Mouse (Mus musculus) CH12.LX (cell line): ENCODE measurements at regions not wholly inside any gene's neighbourhood (a gene's known extent, or its start where the extent isn't known, plus 50 kb on each side); places are given as distances from the start of the nearest gene placed in this dataset.

Experiments
- DNase-seq: peaks from one replicate; pipeline ENCODE4 v3.0.0-alpha.2; 2013; ENCODE audit errors: extremely low read depth
- H3K27ac ChIP-seq: 2 replicates; pipeline ENCODE4 v1.5.1; 2012; ENCODE audit warnings: low read depth, mild to moderate bottlenecking, control low read depth, moderate library complexity; ENCODE audit not compliant: insufficient read depth
- H3K27me3 ChIP-seq: replicated peaks from 2 replicates; pipeline ENCODE3; 2012; ENCODE audit warnings: inconsistent platforms
- H3K36me3 ChIP-seq, 2 experiments: replicated peaks in 1 of 2; 2 replicates each; pipeline versions ENCODE3 to v1.6.1; 2012; ENCODE audit warnings: inconsistent platforms in 1 of 2, low read length in 1 of 2, mild to moderate bottlenecking in 1 of 2, mixed read lengths in 1 of 2, moderate library complexity in 1 of 2; ENCODE audit not compliant: control insufficient read depth in 1 of 2, insufficient read depth in 1 of 2
- H3K4me1 ChIP-seq, 2 experiments: 2 replicates each; pipeline ENCODE4 v1.6.1; 2012; ENCODE audit warnings: inconsistent platforms in 1 of 2, moderate library complexity in 1 of 2; ENCODE audit not compliant: insufficient read depth in 2 of 2, control insufficient read depth in 1 of 2
- H3K4me2 ChIP-seq: 2 replicates; pipeline ENCODE4 v1.6.1; 2012; ENCODE audit warnings: low read depth, mild to moderate bottlenecking, control low read depth; ENCODE audit not compliant: poor library complexity, insufficient read depth, severe bottlenecking
- H3K4me3 ChIP-seq, 3 experiments: fragments of 150-350 bp in 1 of 3; sonication (generic) in 1 of 3; replicated peaks in 1 of 3; 2 replicates each; pipeline versions ENCODE3 to v1.5.1; 2011 to 2012; ENCODE audit warnings: low read depth in 2 of 3, low read length in 2 of 3, mild to moderate bottlenecking in 2 of 3, moderate library complexity in 2 of 3, control low read depth in 1 of 3, improper control_type of control experiment in 1 of 3, inconsistent platforms in 1 of 3, mixed read lengths in 1 of 3; ENCODE audit not compliant: poor library complexity in 1 of 3
- H3K79me2 ChIP-seq: replicated peaks from 2 replicates; pipeline ENCODE4 v1.6.1; 2012; ENCODE audit warnings: mild to moderate bottlenecking, moderate library complexity; ENCODE audit not compliant: control insufficient read depth, poor library complexity, insufficient read depth, severe bottlenecking; ENCODE audit errors: extremely low read depth
- H3K9ac ChIP-seq: 2 replicates; pipeline ENCODE4 v1.6.1; 2012; ENCODE audit warnings: low read depth, mild to moderate bottlenecking, control low read depth, moderate library complexity; ENCODE audit not compliant: insufficient read depth
- H3K9me3 ChIP-seq: replicated peaks from 2 replicates; pipeline ENCODE3; 2012; ENCODE audit warnings: low read length, inconsistent platforms, mixed read lengths
- BHLHE40 ChIP-seq: IDR thresholded peaks from 2 replicates; pipeline ENCODE4 v1.6.1; 2011; ENCODE audit warnings: mild to moderate bottlenecking, low read depth, low read length, improper control_type of control experiment
- CTCF ChIP-seq, 2 experiments: IDR thresholded peaks in 1 of 2; conservative IDR thresholded peaks in 1 of 2; 2 replicates each; pipeline ENCODE4 v1.5.1; 2011 to 2012; ENCODE audit warnings: low read depth in 2 of 2, low read length in 2 of 2, improper control_type of control experiment in 1 of 2, inconsistent platforms in 1 of 2, mild to moderate bottlenecking in 1 of 2, moderate library complexity in 1 of 2
- ELF1 ChIP-seq: IDR thresholded peaks from 2 replicates; pipeline ENCODE4 v1.6.1; 2014; ENCODE audit warnings: low read depth, mild to moderate bottlenecking, inconsistent platforms, low read length, improper control_type of control experiment
- EP300 ChIP-seq: IDR thresholded peaks from 2 replicates; pipeline ENCODE4 v1.6.1; 2011; ENCODE audit warnings: low read length, improper control_type of control experiment
- HCFC1 ChIP-seq: IDR thresholded peaks from 2 replicates; pipeline ENCODE4 v1.6.1; 2012; ENCODE audit warnings: low read depth, mild to moderate bottlenecking, inconsistent platforms, low read length, improper control_type of control experiment
- IRF4 ChIP-seq: IDR thresholded peaks from 2 replicates; pipeline ENCODE4 v1.6.1; 2014; ENCODE audit warnings: low read depth, mild to moderate bottlenecking, inconsistent platforms, low read length, improper control_type of control experiment
- JUN ChIP-seq: IDR thresholded peaks from 2 replicates; pipeline ENCODE4 v1.6.1; 2011; ENCODE audit warnings: low read depth, mild to moderate bottlenecking, low read length, improper control_type of control experiment, moderate library complexity; ENCODE audit not compliant: insufficient read depth
- KAT2A ChIP-seq: IDR thresholded peaks from 2 replicates; pipeline ENCODE4 v1.6.1; 2012; ENCODE audit warnings: low read length, improper control_type of control experiment, inconsistent platforms; ENCODE audit not compliant: insufficient replicate concordance
- MAX ChIP-seq: IDR thresholded peaks from 2 replicates; pipeline ENCODE4 v1.6.1; 2011; ENCODE audit warnings: low read length, improper control_type of control experiment
- MAZ ChIP-seq: IDR thresholded peaks from 2 replicates; pipeline ENCODE4 v1.6.1; 2012; ENCODE audit warnings: low read depth, mild to moderate bottlenecking, inconsistent platforms, low read length, improper control_type of control experiment, moderate library complexity
- MYC ChIP-seq: IDR thresholded peaks from 2 replicates; pipeline ENCODE4 v1.6.1; 2011; ENCODE audit warnings: low read depth, mild to moderate bottlenecking, improper control_type of control experiment, low read length
- NRF1 ChIP-seq: IDR thresholded peaks from 2 replicates; pipeline ENCODE4 v1.6.1; 2014; ENCODE audit warnings: low read depth, mild to moderate bottlenecking, inconsistent platforms, low read length, improper control_type of control experiment, moderate library complexity
- PAX5 ChIP-seq: IDR thresholded peaks from 2 replicates; pipeline ENCODE4 v1.6.1; 2012; ENCODE audit warnings: low read length, inconsistent platforms, mixed read lengths
- POLR2A ChIP-seq: IDR thresholded peaks from 2 replicates; pipeline ENCODE4 v1.6.1; 2011; ENCODE audit warnings: low read depth, mild to moderate bottlenecking, improper control_type of control experiment, low read length
- POLR2AphosphoS2 ChIP-seq: IDR thresholded peaks from 2 replicates; pipeline ENCODE4 v1.6.1; 2011; ENCODE audit warnings: low read depth, low read length, improper control_type of control experiment
- RAD21 ChIP-seq: IDR thresholded peaks from 2 replicates; pipeline ENCODE4 v1.6.1; 2011; ENCODE audit warnings: low read depth, mild to moderate bottlenecking, low read length, improper control_type of control experiment, moderate library complexity
- SIN3A ChIP-seq: IDR thresholded peaks from 2 replicates; pipeline ENCODE4 v1.6.1; 2012; ENCODE audit warnings: low read length, improper control_type of control experiment, inconsistent platforms
- SMC3 ChIP-seq: IDR thresholded peaks from 2 replicates; pipeline ENCODE4 v1.6.1; 2011; ENCODE audit warnings: low read depth, low read length, improper control_type of control experiment
- TCF12 ChIP-seq: IDR thresholded peaks from 2 replicates; pipeline ENCODE4 v1.6.1; 2014; ENCODE audit warnings: low read depth, mild to moderate bottlenecking, inconsistent platforms, low read length, improper control_type of control experiment
- UBTF ChIP-seq: IDR thresholded peaks from 2 replicates; pipeline ENCODE4 v1.6.1; 2012; ENCODE audit warnings: low read depth, mild to moderate bottlenecking, inconsistent platforms, low read length, improper control_type of control experiment, moderate library complexity
- USF1 ChIP-seq: IDR thresholded peaks from 2 replicates; pipeline ENCODE4 v1.6.1; 2014; ENCODE audit warnings: low read depth, mild to moderate bottlenecking, inconsistent platforms, low read length, improper control_type of control experiment
- USF2 ChIP-seq: conservative IDR thresholded peaks from 2 replicates; pipeline ENCODE4 v1.6.1; 2011; ENCODE audit warnings: low read depth, low read length, improper control_type of control experiment
- ZKSCAN1 ChIP-seq: IDR thresholded peaks from 2 replicates; pipeline ENCODE4 v1.6.1; 2012; ENCODE audit warnings: low read depth, inconsistent platforms, low read length, improper control_type of control experiment, borderline replicate concordance
- ZNF384 ChIP-seq: IDR thresholded peaks from 2 replicates; pipeline ENCODE4 v1.6.1; 2012; ENCODE audit warnings: low read depth, low read length, improper control_type of control experiment, inconsistent platforms
- dilution Hi-C: fragments of 300-500 bp; cut with MboI; formaldehyde crosslinking; loops from 2 replicates; pipeline ENCODE4 v1.14.3; 2020; ENCODE audit warnings: low sequenced_read_pairs; ENCODE audit not compliant: extremely low pct_unique_long_range_greater_than_20kb, extremely low pct_ligation_motif_present
- in situ Hi-C: fragments of 300-500 bp; cut with MboI; formaldehyde crosslinking; loops from 3 replicates; pipeline ENCODE4 v1.14.3; 2019; ENCODE audit warnings: low sequenced_read_pairs, low pct_ligation_motif_present, low pct_unique_long_range_greater_than_20kb, mixed read lengths

- Histone ChIP-seq H3K27ac (no peak overlapping the region), H3K9me3 (no peaks in the 10 kb centered on the region), H3K9ac (no peak overlapping the region), H3K27me3 (no peaks in the 10 kb centered on the region), H3K36me3 (no peaks in the 10 kb centered on the region), H3K79me2 (no peaks in the 10 kb centered on the region), H3K4me3 (no peak overlapping the region), H3K4me2 (no peak overlapping the region), H3K4me1 (no peaks in the 10 kb centered on the region)
- TF ChIP-seq IRF4 (no peak), SMC3 (peak; percentile 87), PAX5 (no peak), ZNF384 (no peak), TCF12 (no peak), RAD21 (peak; percentile 71), CTCF (conservative IDR thresholded peaks at IDR 0.05 in 1 of 2, IDR thresholded peaks at IDR 0.05 in 1 of 2; ENCODE audit: low read depth in 2 of 2, low read length in 2 of 2) (peak; percentile 87 to 90), NRF1 (no peak), MYC (no peak)
- DNase-seq: peak; percentile 58
- dilution Hi-C loops (no loop called here), in situ Hi-C loops (no loop called here)
Measured at GRCm38 (mm10) chr7:111249606-111250005, 166.8 kb upstream of the Eif4g2 start.

GRCm38 (mm10) chr7:111245488-111245887 is 162.7 kb upstream of the Eif4g2 start:
- no peak for DNase-seq
- Histone ChIP-seq H3K4me1 (no peaks in the 10 kb centered on the region), H3K27me3 (no peaks in the 10 kb centered on the region), H3K4me2 (no peak overlapping the region), H3K9me3 (no peaks in the 10 kb centered on the region), H3K9ac (no peak overlapping the region), H3K36me3 (no peaks in the 10 kb centered on the region), H3K79me2 (no peaks in the 10 kb centered on the region), H3K27ac (no peak overlapping the region), H3K4me3 (no peak overlapping the region)
- in situ Hi-C loops: no loop called here
- dilution Hi-C loops: no loop called here
- TF ChIP-seq PAX5 (no peak), MAX (no peak), NRF1 (no peak), POLR2AphosphoS2 (no peak), POLR2A (no peak), USF1 (no peak), USF2 (no peak), MYC (no peak), JUN (no peak), IRF4 (no peak), HCFC1 (no peak), CTCF (conservative IDR thresholded peaks at IDR 0.05 in 1 of 2, IDR thresholded peaks at IDR 0.05 in 1 of 2; ENCODE audit: low read depth in 2 of 2, low read length in 2 of 2) (no peak), KAT2A (no peak), MAZ (no peak), ZKSCAN1 (no peak), SIN3A (no peak), EP300 (no peak), BHLHE40 (no peak), ELF1 (no peak), UBTF (no peak)
